Mouse (Mus musculus) 3T3-L1 (cell line): ENCODE data around the gene Klhl9.
"Not testable (repeated sequence)": the region's sequence is repeated elsewhere in the genome, so short reads cannot be mapped to it uniquely, and the experiment has no call there.

Experiments used
- DNase-seq: peaks from one replicate; pipeline ENCODE4 v3.0.0-alpha.2; 2015; ENCODE audit warnings: low read depth, low spot score

Gene Klhl9

GRCm38 (mm10) chr4:88721791-88722721 is at the start of gene Klhl9, which contains the start of gene Gm26566:
Gene Klhl9, minus strand, starts transcription at chr4:88722465.
Gene Gm26566, plus strand, starts transcription at chr4:88721805.
- DNase-seq: peak; percentile 94

- peak; percentile 28 for DNase-seq
These were observed 41.2 kb upstream of the Klhl9 start for GRCm38 (mm10) chr4:88763384-88764018.

DNA sequence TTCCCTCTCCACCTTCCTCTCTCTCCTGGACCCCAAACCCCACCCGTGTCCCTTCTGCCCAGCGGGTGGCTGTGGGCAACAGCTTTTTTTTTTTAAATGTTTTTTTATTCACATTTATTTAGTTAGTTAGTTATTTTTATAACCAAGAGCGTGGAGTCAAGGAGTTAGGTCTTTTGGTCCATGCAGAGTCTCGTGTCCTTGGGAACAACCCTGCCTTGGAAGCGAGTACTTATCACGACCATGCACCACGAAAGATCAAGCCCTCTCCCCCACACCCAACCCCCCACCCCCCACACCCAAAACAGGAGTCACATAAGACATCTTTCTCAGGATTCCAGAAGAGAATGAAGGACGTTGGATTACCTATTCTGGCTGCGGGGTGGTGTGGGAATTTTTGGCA is 40.1 kb upstream of the Klhl9 start:
- DNase-seq: not testable (repeated sequence)

- DNase-seq: not testable (repeated sequence)
These were observed 39.5 kb upstream of the Klhl9 start for GRCm38 (mm10) chr4:88761776-88762175.

DNA sequence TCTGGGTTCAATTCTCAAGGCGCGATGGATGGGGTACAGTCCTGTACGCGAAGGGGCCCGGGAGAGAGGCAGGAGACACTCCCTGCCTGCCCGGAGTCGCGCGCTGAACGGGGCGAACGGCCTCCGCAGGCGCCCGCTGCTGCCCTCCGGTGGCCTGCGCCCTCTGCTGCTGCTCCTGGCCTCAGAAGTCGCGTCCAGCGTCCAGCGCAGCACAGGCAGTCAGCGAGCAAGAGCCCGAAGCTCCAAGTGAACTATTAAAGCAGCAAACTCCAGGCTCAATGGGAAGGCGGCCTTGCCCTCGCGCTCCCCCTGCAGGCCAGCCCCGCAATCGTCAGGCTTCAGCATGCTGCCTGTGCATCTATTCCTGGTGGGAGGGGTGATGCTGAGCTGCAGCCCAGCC is 38.2 kb upstream of the Klhl9 start:
- DNase-seq: not testable (repeated sequence)

DNA sequence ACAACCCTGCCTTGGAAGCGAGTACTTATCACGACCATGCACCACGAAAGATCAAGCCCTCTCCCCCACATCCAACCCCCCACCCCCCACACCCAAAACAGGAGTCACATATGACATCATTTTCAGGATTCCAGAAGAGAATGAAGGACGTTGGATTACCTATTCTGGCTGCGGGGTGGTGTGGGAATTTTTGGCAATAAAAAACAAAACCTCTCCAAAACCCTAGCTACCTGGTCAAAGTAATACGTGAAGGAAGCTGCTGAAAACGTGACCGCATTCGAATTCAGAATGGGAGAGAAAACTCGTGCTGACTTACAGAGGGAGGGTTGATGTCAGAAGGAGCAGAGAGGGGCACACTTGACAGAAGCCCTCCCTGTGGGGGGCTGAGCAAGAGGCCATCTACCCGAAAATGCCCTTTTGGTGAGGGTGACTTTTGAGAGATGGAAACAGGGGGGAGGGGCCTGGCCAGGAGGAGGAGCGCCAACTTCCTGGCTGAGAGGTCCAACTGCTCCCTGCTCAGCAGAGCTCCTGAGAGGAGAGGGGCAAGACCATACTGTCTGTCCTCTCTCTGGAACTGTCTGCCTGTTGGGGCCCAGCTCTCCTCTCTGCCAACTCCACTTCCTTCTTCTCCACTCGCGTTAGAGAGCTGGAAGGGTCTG is 37.5 kb upstream of the Klhl9 start, which contains the start of gene Gm13283:
Gene Gm13283, plus strand, starts transcription at position 510 of the 659 bp plus-strand sequence.
- DNase-seq: peak; percentile 1

GRCm38 (mm10) chr4:88758751-88759150 is 36.5 kb upstream of the Klhl9 start:
- DNase-seq: not testable (repeated sequence)

- DNase-seq: not testable (repeated sequence)
These were observed 35.4 kb upstream of the Klhl9 start for GRCm38 (mm10) chr4:88757628-88758031.

GRCm38 (mm10) chr4:88756581-88757513 is 34.6 kb upstream of the Klhl9 start:
- DNase-seq: peak; percentile 17

- DNase-seq: not testable (repeated sequence)
These were observed 32.6 kb upstream of the Klhl9 start, which contains the start of gene Gm13271 for GRCm38 (mm10) chr4:88754818-88755340. Gene Gm13271, plus strand, starts transcription at chr4:88754868.

GRCm38 (mm10) chr4:88749926-88750325 is 27.7 kb upstream of the Klhl9 start:
- no peak for DNase-seq

- no peak for DNase-seq
These were observed 21.9 kb upstream of the Klhl9 start for GRCm38 (mm10) chr4:88744207-88744606.

- peak; percentile 28 for DNase-seq
These were observed 20.6 kb upstream of the Klhl9 start for GRCm38 (mm10) chr4:88742771-88743371.

GRCm38 (mm10) chr4:88741426-88741825 is 19.2 kb upstream of the Klhl9 start:
- DNase-seq: no peak

GRCm38 (mm10) chr4:88739036-88739435 is 16.8 kb upstream of the Klhl9 start:
- DNase-seq: no peak

DNA sequence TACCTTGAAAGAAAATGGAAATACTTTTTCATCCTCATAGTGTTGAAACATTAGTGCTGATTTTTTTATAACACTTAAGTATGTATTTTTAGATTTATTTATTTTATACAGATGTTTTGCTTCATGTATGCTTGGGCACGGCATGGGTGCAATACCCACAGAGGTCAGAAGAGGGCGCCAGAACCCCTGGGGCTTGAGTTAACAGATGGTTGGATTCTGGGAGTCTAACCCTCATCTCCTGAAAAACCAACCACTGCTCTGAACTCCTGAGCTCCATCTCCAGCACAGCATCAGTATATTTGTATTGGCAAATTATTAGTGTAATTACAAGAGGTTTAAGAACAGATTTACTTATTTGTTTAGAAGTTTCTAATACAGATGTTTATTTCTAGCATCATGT is 16.2 kb upstream of the Klhl9 start:
- DNase-seq: peak; percentile 83

- DNase-seq: peak; percentile 61
These were observed 5.1 kb upstream of the Klhl9 start for GRCm38 (mm10) chr4:88727324-88727723.

DNA sequence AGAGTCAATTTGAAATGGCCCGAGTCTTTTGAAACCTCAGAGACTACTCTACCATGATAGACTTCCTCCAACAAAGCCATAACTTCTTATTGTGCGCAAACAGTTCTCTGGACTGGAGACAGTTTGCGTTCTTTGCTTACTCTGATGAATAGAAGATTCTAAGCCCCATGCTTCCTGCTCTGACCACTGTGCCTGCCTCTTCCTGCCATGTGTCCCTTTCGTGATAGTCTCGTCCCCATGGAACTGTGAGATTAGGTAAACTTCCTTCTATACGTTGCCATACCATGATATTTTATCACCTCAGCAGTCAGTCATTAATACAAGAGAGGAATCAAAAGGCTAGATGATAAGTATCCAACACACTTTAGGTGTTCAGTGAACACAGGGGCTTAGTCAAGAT is 4.5 kb upstream of the Klhl9 start:
- no peak for DNase-seq

DNA sequence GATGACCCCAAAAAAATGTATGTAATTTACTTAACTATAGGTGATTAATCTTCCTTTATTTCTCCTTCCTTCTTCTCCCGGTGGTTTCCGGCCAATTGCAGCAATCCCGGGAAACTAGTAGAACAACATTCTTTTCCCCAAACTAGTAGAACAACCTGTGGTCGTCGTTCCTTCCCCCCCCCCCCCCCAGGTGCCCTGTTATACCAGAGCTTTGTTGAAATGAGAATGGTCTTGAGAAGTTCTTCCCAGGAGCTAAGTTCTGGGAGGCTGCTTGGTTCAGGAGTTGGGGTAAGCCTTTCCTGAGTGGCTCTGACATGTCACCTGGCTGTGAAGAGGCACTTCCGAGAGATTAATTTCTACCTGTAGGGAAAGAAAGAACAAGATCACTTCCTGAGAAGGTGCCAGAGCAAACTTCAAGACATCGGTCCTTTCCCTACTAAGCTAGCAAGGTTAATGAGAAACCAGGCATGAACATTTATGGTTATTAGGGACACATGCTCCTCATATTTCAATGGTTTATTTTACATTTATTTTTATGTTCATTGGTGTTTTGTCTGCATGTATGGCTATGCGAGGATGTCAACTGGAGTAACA is 1.3 kb upstream of the Klhl9 start:
- DNase-seq: no peak

GRCm38 (mm10) chr4:88718715-88719114 is 3.5 kb downstream of the Klhl9 start:
- peak; percentile 21 for DNase-seq
